Mouse (Mus musculus) myocyte (in vitro differentiated cells): ENCODE measurements around the gene Chmp4b.

Source experiments
- CEBPB ChIP-seq: IDR thresholded peaks from 2 replicates; pipeline ENCODE4 v1.6.1; 2011; ENCODE audit warnings: mild to moderate bottlenecking, moderate library complexity; ENCODE audit not compliant: poor library complexity, insufficient read depth, severe bottlenecking
- MAX ChIP-seq: IDR thresholded peaks from one replicate; pipeline ENCODE4 v1.6.1; 2011; ENCODE audit warnings: low read depth, mild to moderate bottlenecking, control low read depth
- POLR2A ChIP-seq: IDR thresholded peaks from one replicate; pipeline ENCODE4 v1.6.1; 2011; ENCODE audit warnings: low read depth, mild to moderate bottlenecking, control low read depth, moderate library complexity; ENCODE audit not compliant: insufficient read length
- TCF3 ChIP-seq: IDR thresholded peaks from one replicate; pipeline ENCODE4 v1.6.1; 2011; ENCODE audit warnings: low read depth, control low read depth; ENCODE audit not compliant: insufficient read length
- USF1 ChIP-seq: IDR thresholded peaks from one replicate; pipeline ENCODE4 v1.6.1; 2011; ENCODE audit warnings: low read depth, mild to moderate bottlenecking, control low read depth, moderate library complexity

- TF ChIP-seq POLR2A = no peak
- no peak for TF ChIP-seq USF1
- TF ChIP-seq CEBPB = no peak
- TF ChIP-seq TCF3 = no peak
- no peak for TF ChIP-seq MAX
These were observed 48.4 kb upstream of the Chmp4b start for GRCm38 (mm10) chr2:154603007-154603637.
